Mouse (Mus musculus): Measurements from ENCODE around the gene Rnps1. TPM values are rescaled to one million over a fixed set of nuclear protein-coding genes. Genes with fewer than 3 reads are reported as not detected.

Gene Rnps1
- 293 and 318 TPM in 2 replicates for polyA plus RNA-seq (2015; fragmentation: Nextera tagmentation; extraction: Ambion mirVana)

- peak; percentile 96 for ATAC-seq (replicated peaks; ENCODE audit: low FRiP score)
- Histone ChIP-seq H3K4me2 (peak within 1 kb of the TSS; percentile 84), H3K36me3 (peaks cover 61% of the 10 kb centered on the region)
These were observed at the start of gene Rnps1 for GRCm38 (mm10) chr17:24414230-24414976. Rnps1 (plus strand) TSS chr17:24414565.

GRCm38 (mm10) chr17:24365863-24366262 is 48.5 kb upstream of the Rnps1 start:
- Histone ChIP-seq H3K27me3 (no peaks in the 10 kb centered on the region), H3K27ac (no peak overlapping the region), H3K4me1 (0 out of 2 replicates have a peak, but pooled peaks cover 4% of the 10 kb centered on the region), H3K9me3 (replicated peaks) (no peaks in the 10 kb centered on the region), H3K4me3 (replicated peaks) (no peak overlapping the region), H3K36me3 (peaks cover 20% of the 10 kb centered on the region), H3K4me2 (no peak overlapping the region), H3K9ac (no peak overlapping the region)
- ATAC-seq (replicated peaks; ENCODE audit: low FRiP score) = no peak
- 77% methylated on average over 13 of the region's 13 CpGs for WGBS

More at GRCm38 (mm10) chr17:24414230-24414976, at the start of gene Rnps1:
- H3K4me3 ChIP-seq (replicated peaks) = peak within 1 kb of the TSS; percentile 63
- H3K27me3 ChIP-seq = no peaks in the 10 kb centered on the region
- peak within 1 kb of the TSS; percentile 95 for H3K27ac ChIP-seq
- H3K9ac ChIP-seq = peak within 1 kb of the TSS; percentile 75
- under 1% methylated on average over 64 of the region's 64 CpGs for WGBS
- peaks cover 36% of the 10 kb centered on the region for H3K4me1 ChIP-seq
- no peaks in the 10 kb centered on the region for H3K9me3 ChIP-seq (replicated peaks)

- Histone ChIP-seq H3K4me3 (replicated peaks) (no peak overlapping the region), H3K27me3 (no peaks in the 10 kb centered on the region), H3K36me3 (peaks cover 33% of the 10 kb centered on the region), H3K4me2 (no peak overlapping the region), H3K27ac (no peak overlapping the region), H3K9ac (no peak overlapping the region), H3K9me3 (replicated peaks) (no peaks in the 10 kb centered on the region), H3K4me1 (no peaks in the 10 kb centered on the region)
- no peak for ATAC-seq (replicated peaks; ENCODE audit: low FRiP score)
- 69% methylated on average over 5 of the region's 5 CpGs for WGBS
These were observed 39.2 kb upstream of the Rnps1 start for GRCm38 (mm10) chr17:24375094-24375712.

GRCm38 (mm10) chr17:24375886-24376285 is 38.5 kb upstream of the Rnps1 start:
- H3K4me3 ChIP-seq (replicated peaks) = no peak overlapping the region
- ATAC-seq (replicated peaks; ENCODE audit: low FRiP score) = no peak
- no peaks in the 10 kb centered on the region for H3K4me1 ChIP-seq
- H3K36me3 ChIP-seq = peaks cover 33% of the 10 kb centered on the region
- H3K9ac ChIP-seq = no peak overlapping the region
- H3K27me3 ChIP-seq = no peaks in the 10 kb centered on the region
- no peaks in the 10 kb centered on the region for H3K9me3 ChIP-seq (replicated peaks)
- 92% methylated on average over 6 of the region's 6 CpGs for WGBS
- no peak overlapping the region for H3K4me2 ChIP-seq
- H3K27ac ChIP-seq = no peak overlapping the region

DNA sequence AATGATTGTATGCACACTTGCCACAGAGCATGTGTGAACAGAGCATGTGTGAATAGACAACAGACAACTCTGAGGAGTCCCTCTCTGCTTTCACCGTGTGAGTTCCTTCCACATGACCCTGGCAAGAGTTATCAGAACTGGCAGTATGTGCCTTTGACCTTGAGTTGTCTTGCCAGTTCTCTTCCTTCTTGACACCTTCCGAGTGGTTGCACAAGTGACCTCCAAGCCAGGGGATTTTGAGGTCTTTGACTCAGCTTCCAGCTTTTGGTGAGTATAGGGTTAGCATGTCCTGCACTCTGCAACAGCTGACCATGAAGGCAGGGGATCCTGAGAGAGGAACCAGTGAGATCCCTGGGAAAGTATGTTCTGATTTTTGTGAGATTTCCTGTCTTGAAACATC is 35.9 kb upstream of the Rnps1 start:
- H3K9me3 ChIP-seq (replicated peaks) = no peaks in the 10 kb centered on the region
- H3K4me2 ChIP-seq = no peak overlapping the region
- peaks cover 30% of the 10 kb centered on the region for H3K36me3 ChIP-seq
- ATAC-seq (replicated peaks; ENCODE audit: low FRiP score) = no peak
- no peak overlapping the region for H3K9ac ChIP-seq
- no peaks in the 10 kb centered on the region for H3K4me1 ChIP-seq
- H3K27me3 ChIP-seq = no peaks in the 10 kb centered on the region
- WGBS = 85% methylated on average over 2 of the region's 2 CpGs
- no peak overlapping the region for H3K27ac ChIP-seq
- no peak overlapping the region for H3K4me3 ChIP-seq (replicated peaks)

- Histone ChIP-seq H3K4me1 (no peaks in the 10 kb centered on the region), H3K9ac (no peak overlapping the region), H3K4me3 (replicated peaks) (no peak overlapping the region), H3K9me3 (replicated peaks) (no peaks in the 10 kb centered on the region), H3K36me3 (peaks cover 31% of the 10 kb centered on the region), H3K27ac (no peak overlapping the region), H3K4me2 (no peak overlapping the region), H3K27me3 (no peaks in the 10 kb centered on the region)
- no peak for ATAC-seq (replicated peaks; ENCODE audit: low FRiP score)
- 63% methylated on average over 8 of the region's 8 CpGs for WGBS
These were observed 30.6 kb upstream of the Rnps1 start for GRCm38 (mm10) chr17:24383789-24384188.

GRCm38 (mm10) chr17:24388711-24389110 is 25.7 kb upstream of the Rnps1 start:
- Histone ChIP-seq H3K36me3 (peaks cover 32% of the 10 kb centered on the region), H3K4me3 (replicated peaks) (no peak overlapping the region), H3K27ac (no peak overlapping the region), H3K4me2 (no peak overlapping the region), H3K9me3 (replicated peaks) (no peaks in the 10 kb centered on the region), H3K27me3 (no peaks in the 10 kb centered on the region), H3K9ac (no peak overlapping the region), H3K4me1 (no peaks in the 10 kb centered on the region)
- ATAC-seq (replicated peaks; ENCODE audit: low FRiP score) = no peak
- 75% methylated on average over 5 of the region's 5 CpGs for WGBS

GRCm38 (mm10) chr17:24389865-24390264 is 24.5 kb upstream of the Rnps1 start:
- no peaks in the 10 kb centered on the region for H3K27me3 ChIP-seq
- H3K4me1 ChIP-seq = no peaks in the 10 kb centered on the region
- no peak overlapping the region for H3K27ac ChIP-seq
- peaks cover 23% of the 10 kb centered on the region for H3K36me3 ChIP-seq
- no peak overlapping the region for H3K4me2 ChIP-seq
- no peak overlapping the region for H3K9ac ChIP-seq
- no peak for ATAC-seq (replicated peaks; ENCODE audit: low FRiP score)
- no peak overlapping the region for H3K4me3 ChIP-seq (replicated peaks)
- 0% methylated on average over 2 of the region's 2 CpGs for WGBS
- no peaks in the 10 kb centered on the region for H3K9me3 ChIP-seq (replicated peaks)

GRCm38 (mm10) chr17:24391149-24391548 is 23.2 kb upstream of the Rnps1 start:
- H3K4me3 ChIP-seq (replicated peaks) = no peak overlapping the region
- no peaks in the 10 kb centered on the region for H3K4me1 ChIP-seq
- peaks cover 23% of the 10 kb centered on the region for H3K36me3 ChIP-seq
- H3K9me3 ChIP-seq (replicated peaks) = no peaks in the 10 kb centered on the region
- H3K9ac ChIP-seq = no peak overlapping the region
- H3K4me2 ChIP-seq = no peak overlapping the region
- 65% methylated on average over 8 of the region's 8 CpGs for WGBS
- ATAC-seq (replicated peaks; ENCODE audit: low FRiP score) = no peak
- H3K27me3 ChIP-seq = no peaks in the 10 kb centered on the region
- no peak overlapping the region for H3K27ac ChIP-seq

GRCm38 (mm10) chr17:24393527-24393926 is 20.8 kb upstream of the Rnps1 start:
- no peak for ATAC-seq (replicated peaks; ENCODE audit: low FRiP score)
- 34% methylated on average over 4 of the region's 4 CpGs for WGBS
- no peak overlapping the region for H3K4me3 ChIP-seq (replicated peaks)
- H3K36me3 ChIP-seq = 0 out of 2 replicates have a peak, but pooled peaks cover 6% of the 10 kb centered on the region
- H3K27me3 ChIP-seq = no peaks in the 10 kb centered on the region
- no peaks in the 10 kb centered on the region for H3K4me1 ChIP-seq
- H3K9ac ChIP-seq = no peak overlapping the region
- no peak overlapping the region for H3K4me2 ChIP-seq
- no peak overlapping the region for H3K27ac ChIP-seq
- H3K9me3 ChIP-seq (replicated peaks) = no peaks in the 10 kb centered on the region

DNA sequence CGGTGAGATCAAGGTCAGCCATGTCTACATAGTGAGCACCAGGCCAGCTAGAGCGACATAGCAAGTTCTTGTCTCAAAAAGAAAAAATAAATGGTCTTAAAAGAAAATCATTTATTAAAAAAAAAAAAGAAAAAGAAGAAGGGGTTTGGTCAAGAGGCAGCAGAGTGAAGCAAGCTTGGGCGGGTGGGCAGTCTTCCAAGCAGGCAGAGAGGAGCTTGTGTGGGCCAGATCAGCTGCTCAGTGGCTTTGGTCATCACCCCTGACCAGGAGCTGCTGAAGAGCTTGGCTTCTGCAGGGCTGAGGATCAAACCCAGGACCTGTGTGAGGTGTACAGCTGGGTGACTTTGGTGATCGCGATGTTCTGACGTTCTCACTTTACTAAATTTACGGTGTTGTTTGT is 19.9 kb upstream of the Rnps1 start:
- Histone ChIP-seq H3K4me3 (replicated peaks) (no peak overlapping the region), H3K9me3 (replicated peaks) (no peaks in the 10 kb centered on the region), H3K4me2 (no peak overlapping the region), H3K9ac (no peak overlapping the region), H3K27ac (no peak overlapping the region), H3K27me3 (no peaks in the 10 kb centered on the region), H3K36me3 (0 out of 2 replicates have a peak, but pooled peaks cover 2% of the 10 kb centered on the region), H3K4me1 (no peaks in the 10 kb centered on the region)
- WGBS = 72% methylated on average over 7 of the region's 7 CpGs
- no peak for ATAC-seq (replicated peaks; ENCODE audit: low FRiP score)

- no peaks in the 10 kb centered on the region for H3K4me1 ChIP-seq
- no peak overlapping the region for H3K4me3 ChIP-seq (replicated peaks)
- no peak overlapping the region for H3K4me2 ChIP-seq
- no peaks in the 10 kb centered on the region for H3K9me3 ChIP-seq (replicated peaks)
- 69% methylated on average over 3 of the region's 3 CpGs for WGBS
- H3K27ac ChIP-seq = no peak overlapping the region
- H3K36me3 ChIP-seq = peaks cover 53% of the 10 kb centered on the region
- no peak for ATAC-seq (replicated peaks; ENCODE audit: low FRiP score)
- no peak overlapping the region for H3K9ac ChIP-seq
- no peaks in the 10 kb centered on the region for H3K27me3 ChIP-seq
These were observed 12.0 kb upstream of the Rnps1 start for GRCm38 (mm10) chr17:24402371-24402770.

All from kidney, embryonic 15.5 days (tissue).